Mouse (Mus musculus) spleen, adult 2 months (tissue): ENCODE measurements around the gene Tspan10.

Experiments used
- CTCF ChIP-seq: fragments of 200-500 bp; IDR thresholded peaks from 2 replicates; pipeline ENCODE4 v1.5.1; 2011; ENCODE audit warnings: mild to moderate bottlenecking, inconsistent platforms; ENCODE audit not compliant: insufficient read depth, insufficient read length, insufficient replicate concordance; ENCODE audit errors: extremely low read depth
- POLR2A ChIP-seq: fragments of 200-500 bp; IDR thresholded peaks from 2 replicates; pipeline ENCODE4 v1.6.1; 2011; ENCODE audit warnings: low read depth, low read length, inconsistent platforms

GRCm38 (mm10) chr11:120445475-120445874, 3.0 kb downstream of the Tspan10 start:
- TF ChIP-seq CTCF (no peak), POLR2A (no peak)
